Mouse (Mus musculus): ENCODE data around the gene Cela3a. TPM values are rescaled to one million over a fixed set of nuclear protein-coding genes. Genes with fewer than 3 reads are reported as not detected.
"Not testable (repeated sequence)": the region's sequence is repeated elsewhere in the genome, so short reads cannot be mapped to it uniquely, and the experiment has no call there.

Cela3a gene
- total RNA-seq (2022): not detected

GRCm38 (mm10) chr4:137409691-137410090 lies at the start of gene Cela3a:
Gene Cela3a (minus strand): TSS chr4:137409791.
- DNase-seq (ENCODE audit: low spot score): no peak

- DNase-seq (ENCODE audit: low spot score): no peak
Observed at GRCm38 (mm10) chr4:137458861-137459260, 49.3 kb upstream of the Cela3a start.

- no peak for DNase-seq (ENCODE audit: low spot score)
Observed at GRCm38 (mm10) chr4:137458310-137458709, 48.7 kb upstream of the Cela3a start.

GRCm38 (mm10) chr4:137457292-137457691 lies 47.7 kb upstream of the Cela3a start:
- no peak for DNase-seq (ENCODE audit: low spot score)

GRCm38 (mm10) chr4:137456581-137456980 lies 47.0 kb upstream of the Cela3a start:
- DNase-seq (ENCODE audit: low spot score): no peak

- no peak for DNase-seq (ENCODE audit: low spot score)
Observed at GRCm38 (mm10) chr4:137454582-137454981, 45.0 kb upstream of the Cela3a start.

GRCm38 (mm10) chr4:137453234-137453767 lies 43.7 kb upstream of the Cela3a start, which contains the start of gene 1700013G24Rik:
Gene 1700013G24Rik (plus strand): TSS chr4:137453284.
- no peak for DNase-seq (ENCODE audit: low spot score)

GRCm38 (mm10) chr4:137452190-137452589 lies 42.6 kb upstream of the Cela3a start:
- DNase-seq (ENCODE audit: low spot score): no peak

GRCm38 (mm10) chr4:137449715-137450114 lies 40.1 kb upstream of the Cela3a start:
- peak; percentile 46 for DNase-seq (ENCODE audit: low spot score)

- DNase-seq (ENCODE audit: low spot score): no peak
Observed at GRCm38 (mm10) chr4:137449132-137449531, 39.5 kb upstream of the Cela3a start.

- no peak for DNase-seq (ENCODE audit: low spot score)
Observed at GRCm38 (mm10) chr4:137448641-137449040, 39.0 kb upstream of the Cela3a start.

- no peak for DNase-seq (ENCODE audit: low spot score)
Observed at GRCm38 (mm10) chr4:137448197-137448596, 38.6 kb upstream of the Cela3a start.

GRCm38 (mm10) chr4:137447363-137448196 lies 38.0 kb upstream of the Cela3a start:
- peak; percentile 64 for DNase-seq (ENCODE audit: low spot score)

GRCm38 (mm10) chr4:137445881-137446280 lies 36.3 kb upstream of the Cela3a start:
- no peak for DNase-seq (ENCODE audit: low spot score)

GRCm38 (mm10) chr4:137443625-137444024 lies 34.0 kb upstream of the Cela3a start:
- peak; percentile 84 for DNase-seq (ENCODE audit: low spot score)

GRCm38 (mm10) chr4:137441332-137441731 lies 31.7 kb upstream of the Cela3a start:
- no peak for DNase-seq (ENCODE audit: low spot score)

GRCm38 (mm10) chr4:137438842-137439241 lies 29.3 kb upstream of the Cela3a start:
- DNase-seq (ENCODE audit: low spot score): no peak

GRCm38 (mm10) chr4:137436979-137437669 lies 27.5 kb upstream of the Cela3a start:
- DNase-seq (ENCODE audit: low spot score): no peak

GRCm38 (mm10) chr4:137432700-137433550 lies 23.3 kb upstream of the Cela3a start:
- not testable (repeated sequence) for DNase-seq (ENCODE audit: low spot score)

- DNase-seq (ENCODE audit: low spot score): no peak
Observed at GRCm38 (mm10) chr4:137430502-137430901, 20.9 kb upstream of the Cela3a start, which contains the start of gene Cela3b. Gene Cela3b (minus strand): TSS chr4:137430540.

Measured in heart, adult 8-10 months (tissue).